Mouse (Mus musculus) adrenal gland (tissue): ENCODE results near the gene Adgre5.

ENCODE experiments used
- intact Hi-C: fragments of 180-260 bp; cut with DNase I; formaldehyde crosslinking; loops from one replicate; pipeline ENCODE4 v1.15.1; 2025
- long read RNA-seq, 2 experiments: library from polyadenylated mRNA; unstranded; transcript quantifications; one replicate each; pipeline ENCODE4 v2.0.0; 2020; ENCODE audit warnings: borderline replicate concordance in 1 of 2; ENCODE audit not compliant: insufficient replicate concordance in 1 of 2

Gene Adgre5
- long read RNA-seq, experiment 1, partial matches to known transcripts, result 2 of 4 reads
- long read RNA-seq, experiment 1, other reads (novel, unspliced or antisense), result 1 of 4 reads
- long read RNA-seq, experiment 2, partial matches to known transcripts, result 6 of 7 reads
- long read RNA-seq, experiment 2, other reads (novel, unspliced or antisense), result 1 of 7 reads

- intact Hi-C loops, result no loop called here
Observed at GRCm38 (mm10) chr8:83740976-83741741, at the start of gene Adgre5. Gene Adgre5, minus strand, starts transcription at chr8:83741326.

GRCm38 (mm10) chr8:83789826-83790225 lies 48.7 kb upstream of the Adgre5 start:
- intact Hi-C loops, result loop anchor here (10.0 kb wide), 1 partner anchor 165 kb away; the partner anchor contains the start of genes Asf1b and Gm10644

GRCm38 (mm10) chr8:83785046-83785445 lies 43.9 kb upstream of the Adgre5 start:
- intact Hi-C loops, result loop anchor here (10.0 kb wide), 1 partner anchor 170 kb away; the partner anchor contains the start of genes Asf1b and Gm10644

GRCm38 (mm10) chr8:83782832-83783558 lies 41.9 kb upstream of the Adgre5 start:
- intact Hi-C loops, result loop anchor here (2.0 to 10.0 kb wide), 3 partner anchors 56 to 172 kb away; partner anchors contain the start of genes Asf1b and Gm10644

GRCm38 (mm10) chr8:83779610-83780009 lies 38.5 kb upstream of the Adgre5 start:
- intact Hi-C loops, result loop anchor here (5.0 to 10.0 kb wide), 2 partner anchors 52 to 175 kb away; partner anchors contain the start of genes Asf1b and Gm10644

- intact Hi-C loops, result no loop called here
Observed at GRCm38 (mm10) chr8:83778051-83778450, 36.9 kb upstream of the Adgre5 start.

- intact Hi-C loops, result no loop called here
Observed at GRCm38 (mm10) chr8:83776632-83777031, 35.5 kb upstream of the Adgre5 start.

- intact Hi-C loops, result no loop called here
Observed at GRCm38 (mm10) chr8:83774221-83774620, 33.1 kb upstream of the Adgre5 start.

GRCm38 (mm10) chr8:83773452-83773846 lies 32.3 kb upstream of the Adgre5 start:
- intact Hi-C loops, result no loop called here

GRCm38 (mm10) chr8:83772701-83773451 lies 31.8 kb upstream of the Adgre5 start:
- intact Hi-C loops, result no loop called here

GRCm38 (mm10) chr8:83771791-83772190 lies 30.7 kb upstream of the Adgre5 start:
- intact Hi-C loops, result no loop called here

GRCm38 (mm10) chr8:83770669-83771068 lies 29.5 kb upstream of the Adgre5 start:
- intact Hi-C loops, result no loop called here

GRCm38 (mm10) chr8:83769720-83770119 lies 28.6 kb upstream of the Adgre5 start:
- intact Hi-C loops, result no loop called here

GRCm38 (mm10) chr8:83768526-83768925 lies 27.4 kb upstream of the Adgre5 start:
- intact Hi-C loops, result no loop called here

- intact Hi-C loops, result no loop called here
Observed at GRCm38 (mm10) chr8:83767442-83767841, 26.3 kb upstream of the Adgre5 start.

- intact Hi-C loops, result no loop called here
Observed at GRCm38 (mm10) chr8:83765663-83766062, 24.5 kb upstream of the Adgre5 start.

- intact Hi-C loops, result no loop called here
Observed at GRCm38 (mm10) chr8:83764717-83765116, 23.6 kb upstream of the Adgre5 start.

- intact Hi-C loops, result no loop called here
Observed at GRCm38 (mm10) chr8:83764116-83764515, 23.0 kb upstream of the Adgre5 start.

- intact Hi-C loops, result no loop called here
Observed at GRCm38 (mm10) chr8:83759231-83759759, 18.2 kb upstream of the Adgre5 start.

- intact Hi-C loops, result no loop called here
Observed at GRCm38 (mm10) chr8:83758298-83758697, 17.2 kb upstream of the Adgre5 start.

- intact Hi-C loops, result no loop called here
Observed at GRCm38 (mm10) chr8:83757084-83757607, 16.0 kb upstream of the Adgre5 start.
